Mouse (Mus musculus): ENCODE measurements around the gene Slc22a20. TPM values are rescaled to one million over a fixed set of nuclear protein-coding genes. Genes with fewer than 3 reads are reported as not detected.
A peak's percentile ranks its signal among the peaks of the same experiment; 100 is the strongest.

Slc22a20 gene
- polyA plus RNA-seq, 1 experiment from 2014 or later, result not detected

DNA sequence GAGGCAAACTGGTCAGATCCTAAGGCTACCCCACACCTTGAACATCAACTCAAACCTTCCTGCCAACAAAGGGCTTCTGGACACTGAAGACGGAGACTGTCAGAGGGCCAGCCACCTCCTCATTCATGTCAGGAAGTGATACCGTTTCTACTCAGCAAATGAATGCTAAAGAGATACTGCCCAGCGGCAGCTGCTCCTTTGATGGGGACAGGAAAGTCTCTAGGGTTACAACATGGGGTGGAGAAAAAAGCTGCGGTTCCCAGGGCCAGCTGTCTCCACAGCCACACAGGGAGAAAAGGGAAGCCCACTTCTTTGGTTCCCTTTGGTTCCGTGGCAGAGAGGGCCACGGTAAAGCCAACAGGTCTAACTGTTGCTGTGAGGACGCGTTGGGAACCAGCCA lies 41.8 kb downstream of the Slc22a20 start:
- WGBS, result 74% methylated on average over 8 of the region's 8 CpGs
- no peak for ATAC-seq
- Histone ChIP-seq H3K4me2 (replicated peaks) (no peak overlapping the region), H3K9me3 (no peaks in the 10 kb centered on the region), H3K36me3 (peaks cover 43% of the 10 kb centered on the region), H3K27ac (no peak overlapping the region), H3K9ac (replicated peaks) (no peak overlapping the region), H3K4me1 (replicated peaks) (no peaks in the 10 kb centered on the region), H3K4me3 (replicated peaks) (no peak overlapping the region), H3K27me3 (no peaks in the 10 kb centered on the region)

DNA sequence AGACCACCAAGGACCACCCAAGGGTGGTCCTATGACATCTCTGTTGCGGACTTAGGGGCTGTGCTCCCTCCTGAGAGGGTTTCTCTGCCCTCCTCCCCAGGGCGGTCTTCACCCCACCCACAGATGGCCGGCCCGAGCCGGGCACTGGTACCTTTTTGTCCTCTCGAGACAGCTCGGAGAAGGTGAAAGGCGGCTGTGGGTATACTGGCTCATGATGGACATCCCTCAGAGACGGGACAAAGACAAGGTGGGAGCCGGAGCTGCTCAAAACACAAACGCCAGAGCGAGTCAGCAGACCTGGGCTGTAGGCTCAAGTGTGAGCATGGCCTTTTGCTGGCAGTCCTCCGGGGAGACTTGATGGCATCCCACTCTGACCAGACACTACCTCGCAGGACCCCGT lies 42.5 kb downstream of the Slc22a20 start:
- peaks cover 36% of the 10 kb centered on the region for H3K36me3 ChIP-seq
- peaks cover 2% of the 10 kb centered on the region; the same call in 1 of the 2 replicates for H3K4me1 ChIP-seq (replicated peaks)
- no peak for ATAC-seq
- H3K4me3 ChIP-seq (replicated peaks), result no peak overlapping the region
- H3K27ac ChIP-seq, result no peak overlapping the region
- WGBS, result 93% methylated on average over 15 of the region's 15 CpGs
- no peaks in the 10 kb centered on the region for H3K27me3 ChIP-seq
- H3K4me2 ChIP-seq (replicated peaks), result no peak overlapping the region
- no peaks in the 10 kb centered on the region for H3K9me3 ChIP-seq
- H3K9ac ChIP-seq (replicated peaks), result no peak overlapping the region

DNA sequence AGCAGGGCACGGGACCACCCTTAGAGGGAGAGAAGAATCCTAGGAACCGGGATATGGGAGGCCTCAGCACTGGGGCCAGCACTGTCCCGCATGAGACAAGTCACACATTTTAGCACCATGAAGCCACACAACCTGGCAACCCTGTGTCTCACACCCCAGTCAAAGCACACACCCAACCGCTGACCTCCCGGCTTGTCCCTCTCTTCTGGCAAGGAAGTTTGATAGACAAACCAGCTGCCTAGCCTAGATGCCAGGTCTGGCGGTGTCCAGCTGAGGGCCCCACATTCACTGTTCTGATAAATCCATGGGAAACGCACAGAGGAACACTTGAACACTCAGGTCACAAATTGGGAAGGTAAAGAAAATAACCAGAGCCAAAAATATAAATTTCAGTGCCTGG lies 43.4 kb downstream of the Slc22a20 start:
- 94% methylated on average over 7 of the region's 7 CpGs for WGBS
- Histone ChIP-seq H3K36me3 (peaks cover 34% of the 10 kb centered on the region), H3K4me3 (replicated peaks) (no peak overlapping the region), H3K9me3 (no peaks in the 10 kb centered on the region), H3K27me3 (no peaks in the 10 kb centered on the region), H3K4me1 (replicated peaks) (peaks cover 10% of the 10 kb centered on the region), H3K4me2 (replicated peaks) (no peak overlapping the region), H3K27ac (no peak overlapping the region), H3K9ac (replicated peaks) (no peak overlapping the region)
- ATAC-seq, result no peak

DNA sequence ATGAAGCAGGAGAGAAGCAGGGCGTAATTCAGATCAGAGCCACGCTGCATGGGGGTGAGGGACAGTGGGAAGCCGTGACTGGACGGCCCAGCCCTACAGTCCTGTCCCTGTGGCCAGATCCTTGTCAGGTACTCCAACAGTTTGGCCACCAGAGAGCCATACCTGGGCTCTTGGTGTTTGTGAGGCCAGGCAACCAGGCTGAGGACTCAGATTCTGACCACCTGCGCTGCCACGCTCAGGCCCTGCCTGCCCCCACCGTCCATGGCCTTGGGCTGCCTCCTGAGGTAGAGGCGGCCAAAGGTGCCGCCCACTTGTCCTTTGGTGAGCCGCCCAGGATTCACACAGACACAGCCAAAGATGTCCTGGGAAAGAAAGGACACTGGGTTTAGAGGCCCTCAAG lies 45.3 kb downstream of the Slc22a20 start:
- no peaks in the 10 kb centered on the region for H3K9me3 ChIP-seq
- no peak overlapping the region for H3K4me3 ChIP-seq (replicated peaks)
- no peak overlapping the region for H3K27ac ChIP-seq
- no peak overlapping the region for H3K9ac ChIP-seq (replicated peaks)
- ATAC-seq, result no peak
- WGBS, result 94% methylated on average over 10 of the region's 10 CpGs
- H3K27me3 ChIP-seq, result no peaks in the 10 kb centered on the region
- H3K4me1 ChIP-seq (replicated peaks), result peaks cover 16% of the 10 kb centered on the region
- H3K36me3 ChIP-seq, result peaks cover 26% of the 10 kb centered on the region
- H3K4me2 ChIP-seq (replicated peaks), result no peak overlapping the region

DNA sequence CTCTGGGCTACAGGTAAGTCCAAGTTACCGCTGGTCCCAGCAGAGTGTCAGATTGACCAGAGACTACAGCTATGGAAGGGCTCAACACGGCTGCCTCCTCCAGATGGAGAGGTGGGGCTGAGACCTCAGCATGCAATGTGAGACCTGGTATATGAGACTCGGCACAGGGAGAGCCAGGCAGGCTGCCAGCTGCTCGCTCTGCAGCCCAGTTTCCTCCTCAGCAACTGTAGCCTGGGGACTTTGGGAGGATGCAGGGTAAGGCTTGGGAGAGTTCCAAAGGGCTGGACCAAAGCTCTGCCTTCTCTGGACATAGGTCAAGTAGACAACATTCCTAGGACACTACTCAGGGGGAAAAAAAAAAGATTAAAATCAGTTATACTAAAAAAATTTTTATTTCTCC lies 45.8 kb downstream of the Slc22a20 start:
- peaks cover 16% of the 10 kb centered on the region for H3K4me1 ChIP-seq (replicated peaks)
- no peaks in the 10 kb centered on the region for H3K27me3 ChIP-seq
- no peaks in the 10 kb centered on the region for H3K9me3 ChIP-seq
- H3K9ac ChIP-seq (replicated peaks), result no peak overlapping the region
- peaks cover 23% of the 10 kb centered on the region for H3K36me3 ChIP-seq
- WGBS, result 78% methylated on average over 4 of the region's 4 CpGs
- no peak overlapping the region for H3K27ac ChIP-seq
- no peak overlapping the region for H3K4me2 ChIP-seq (replicated peaks)
- no peak for ATAC-seq
- no peak overlapping the region for H3K4me3 ChIP-seq (replicated peaks)

DNA sequence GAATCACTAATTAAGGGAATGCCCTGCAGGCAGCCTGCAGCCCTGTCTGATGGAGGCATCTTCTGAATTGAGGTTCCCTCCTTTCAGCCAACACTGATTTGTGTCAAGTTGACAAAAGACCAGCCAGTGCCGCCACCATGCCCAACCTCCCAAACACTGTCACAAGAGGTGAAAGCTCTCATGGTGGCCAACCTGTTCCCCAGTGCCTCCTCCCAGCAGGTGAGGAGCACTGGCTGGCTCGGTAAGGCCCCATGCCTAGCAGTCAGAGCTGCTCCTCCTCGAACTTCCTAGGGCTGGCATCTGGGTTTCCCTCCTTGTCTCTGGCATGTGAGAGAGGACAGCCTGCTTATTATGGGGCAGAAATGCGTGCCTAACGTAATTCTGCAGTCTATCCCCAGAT lies 46.2 kb downstream of the Slc22a20 start:
- H3K27ac ChIP-seq, result no peak overlapping the region
- no peak overlapping the region for H3K4me3 ChIP-seq (replicated peaks)
- H3K9me3 ChIP-seq, result no peaks in the 10 kb centered on the region
- no peak overlapping the region for H3K4me2 ChIP-seq (replicated peaks)
- WGBS, result 77% methylated on average over 5 of the region's 5 CpGs
- H3K27me3 ChIP-seq, result no peaks in the 10 kb centered on the region
- H3K36me3 ChIP-seq, result peaks cover 20% of the 10 kb centered on the region
- no peak for ATAC-seq
- peaks cover 16% of the 10 kb centered on the region for H3K4me1 ChIP-seq (replicated peaks)
- H3K9ac ChIP-seq (replicated peaks), result no peak overlapping the region

DNA sequence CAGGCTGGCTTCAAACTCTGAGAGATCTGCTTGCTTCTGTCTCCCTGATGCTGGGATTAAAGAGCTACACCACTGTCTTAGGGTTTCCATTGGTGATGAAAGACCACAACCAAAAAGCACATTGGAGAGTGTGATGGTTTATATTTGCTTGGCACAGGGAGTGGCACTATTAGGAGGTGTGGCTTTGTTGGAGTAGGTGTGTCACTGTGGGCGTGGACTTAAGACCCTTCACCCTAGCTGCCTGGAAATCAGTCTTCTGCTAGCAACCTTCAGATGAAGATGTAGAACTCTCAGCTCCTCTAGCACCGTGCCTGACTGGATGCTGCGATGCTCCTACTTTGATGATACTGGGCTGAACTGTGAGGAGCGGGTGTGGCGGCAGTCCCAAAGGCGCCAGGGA lies 47.4 kb downstream of the Slc22a20 start:
- 91% methylated on average over 6 of the region's 6 CpGs for WGBS
- no peak for ATAC-seq

DNA sequence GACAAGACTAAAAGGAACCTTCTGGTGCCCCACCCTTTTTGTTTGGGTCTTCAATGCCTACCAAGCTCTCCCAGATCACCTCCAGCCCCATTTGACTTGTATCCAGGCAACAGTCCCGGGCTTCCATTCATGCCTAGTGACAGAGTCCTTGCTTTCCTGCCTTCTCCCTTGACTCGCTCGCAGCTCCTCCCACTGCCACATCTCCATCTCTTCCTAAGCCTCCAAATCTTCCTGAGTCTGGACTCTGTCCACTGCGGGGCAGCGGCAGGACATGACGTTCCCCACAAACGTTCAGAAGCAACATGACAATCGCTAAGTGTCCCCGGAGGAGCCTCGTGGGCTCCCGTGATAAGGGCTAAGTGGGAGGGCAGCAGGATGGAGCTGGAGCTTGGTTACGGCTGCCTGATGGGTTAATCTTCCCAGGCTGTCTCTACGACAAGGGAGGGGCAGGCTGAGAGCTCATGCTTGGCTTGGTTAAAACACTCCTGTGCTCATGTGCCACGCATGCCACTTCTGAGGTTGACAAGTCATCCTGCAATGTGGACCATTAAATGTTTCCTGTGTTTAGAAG lies 48.0 kb downstream of the Slc22a20 start:
- H3K9me3 ChIP-seq, result no peaks in the 10 kb centered on the region
- H3K4me2 ChIP-seq (replicated peaks), result peak overlapping the region; percentile 38
- H3K9ac ChIP-seq (replicated peaks), result 0 out of 2 replicates have a peak overlapping the region, but pooled peaks have one; percentile 24
- peak; percentile 58; the same call in 1 of the 2 replicates for ATAC-seq
- peak overlapping the region; percentile 48; the same call in 1 of the 2 replicates for H3K27ac ChIP-seq
- peaks cover 19% of the 10 kb centered on the region for H3K36me3 ChIP-seq
- no peaks in the 10 kb centered on the region for H3K27me3 ChIP-seq
- H3K4me3 ChIP-seq (replicated peaks), result no peak overlapping the region
- 15% methylated on average over 14 of the region's 14 CpGs for WGBS
- H3K4me1 ChIP-seq (replicated peaks), result peaks cover 16% of the 10 kb centered on the region

More for the DNA sequence above, 47.4 kb downstream of the Slc22a20 start:
- no peak overlapping the region for H3K4me3 ChIP-seq (replicated peaks)
- no peaks in the 10 kb centered on the region for H3K9me3 ChIP-seq
- no peak overlapping the region for H3K4me2 ChIP-seq (replicated peaks)
- no peak overlapping the region for H3K9ac ChIP-seq (replicated peaks)
- no peaks in the 10 kb centered on the region for H3K27me3 ChIP-seq
- H3K27ac ChIP-seq, result no peak overlapping the region
- peaks cover 16% of the 10 kb centered on the region for H3K4me1 ChIP-seq (replicated peaks)
- H3K36me3 ChIP-seq, result peaks cover 20% of the 10 kb centered on the region

DNA sequence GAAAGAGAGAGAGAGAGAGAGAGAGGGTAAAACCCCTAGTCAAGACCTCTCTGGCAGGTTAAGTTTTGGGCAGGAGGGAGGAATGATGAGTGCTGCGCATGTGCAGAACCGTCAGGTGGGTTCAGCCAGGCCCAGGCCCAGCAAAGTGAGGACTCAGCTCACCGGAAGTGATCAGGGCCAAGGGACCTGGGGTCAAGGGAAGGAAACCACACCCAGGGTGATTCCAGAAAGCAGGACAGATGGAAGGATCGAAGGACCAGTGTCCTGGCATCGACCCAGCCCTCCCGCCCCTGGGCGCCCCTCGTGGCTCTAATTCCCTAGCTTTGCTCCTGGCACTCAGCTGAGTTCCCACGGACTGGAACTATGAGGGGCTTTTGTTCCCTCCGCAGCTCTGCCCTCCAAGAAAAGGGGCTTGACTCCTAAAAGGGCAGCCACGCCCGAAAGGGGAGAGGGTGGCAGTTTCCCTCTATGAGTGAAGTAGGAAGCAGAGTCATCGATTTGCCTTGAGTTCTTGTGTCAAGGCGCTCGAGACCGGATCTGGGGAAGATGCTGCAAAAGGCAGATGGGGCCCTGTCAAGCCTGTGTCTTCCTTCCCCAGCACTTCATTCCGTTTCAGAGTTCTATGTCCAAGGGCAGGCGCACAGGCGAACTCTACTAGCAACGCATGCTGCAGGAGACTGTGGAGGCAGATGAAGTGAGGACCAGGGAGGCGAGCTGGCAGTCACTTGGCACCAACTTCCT lies 48.7 kb downstream of the Slc22a20 start:
- no peak overlapping the region for H3K9ac ChIP-seq (replicated peaks)
- peak overlapping the region; percentile 38; the same call in 1 of the 2 replicates for H3K4me2 ChIP-seq (replicated peaks)
- 65% methylated on average over 21 of the region's 21 CpGs for WGBS
- H3K4me1 ChIP-seq (replicated peaks), result peaks cover 16% of the 10 kb centered on the region
- peak overlapping the region; percentile 48; the same call in 1 of the 2 replicates for H3K27ac ChIP-seq
- peaks cover 14% of the 10 kb centered on the region; the same call in 1 of the 2 replicates for H3K36me3 ChIP-seq
- H3K27me3 ChIP-seq, result no peaks in the 10 kb centered on the region
- H3K4me3 ChIP-seq (replicated peaks), result no peak overlapping the region
- H3K9me3 ChIP-seq, result no peaks in the 10 kb centered on the region
- no peak for ATAC-seq

DNA sequence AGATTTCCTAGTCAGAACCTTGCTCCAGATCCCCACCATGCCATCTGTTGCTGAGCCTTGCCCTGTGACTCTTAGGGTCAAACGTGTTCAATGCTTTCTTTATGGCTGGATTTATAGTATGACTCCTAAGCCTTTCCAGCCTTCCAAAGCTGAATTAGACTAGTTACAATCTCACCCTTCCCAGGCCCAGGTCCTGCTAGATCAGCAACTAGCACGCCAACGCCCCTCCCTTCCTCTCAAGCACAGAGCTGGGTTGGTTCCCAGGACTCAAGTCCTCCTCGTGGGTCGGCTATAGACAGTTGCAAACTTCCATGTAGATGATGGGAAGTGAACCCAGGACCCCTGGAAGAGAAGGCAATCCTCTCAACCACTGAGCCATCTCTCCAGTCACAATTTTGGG lies 50.3 kb downstream of the Slc22a20 start:
- Histone ChIP-seq H3K9ac (replicated peaks) (no peak overlapping the region), H3K27ac (no peak overlapping the region), H3K4me1 (replicated peaks) (peaks cover 16% of the 10 kb centered on the region), H3K27me3 (no peaks in the 10 kb centered on the region), H3K4me2 (replicated peaks) (no peak overlapping the region), H3K36me3 (peaks cover 2% of the 10 kb centered on the region; the same call in 1 of the 2 replicates), H3K9me3 (no peaks in the 10 kb centered on the region), H3K4me3 (replicated peaks) (no peak overlapping the region)
- no peak for ATAC-seq
- WGBS, result 89% methylated on average over 5 of the region's 5 CpGs

DNA sequence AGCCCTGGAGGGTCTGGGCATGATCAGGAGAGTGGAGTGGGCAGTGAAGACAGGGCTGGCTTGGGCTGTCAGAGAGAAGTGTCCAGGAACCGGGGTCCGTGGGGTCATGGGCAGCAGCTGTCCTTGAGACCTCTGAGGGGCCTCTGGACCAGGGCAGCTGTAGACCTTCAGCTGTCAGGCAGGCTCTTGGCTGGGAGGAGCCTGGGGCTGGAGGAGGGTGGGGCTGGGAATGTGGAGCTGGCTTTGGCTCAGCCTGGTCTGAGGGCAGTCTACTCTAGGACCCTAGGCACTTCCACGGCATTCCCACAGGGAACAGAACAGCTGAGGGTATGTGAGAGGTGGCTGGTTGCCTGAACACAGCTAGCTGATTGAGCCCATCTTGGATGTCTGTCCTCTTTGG lies 50.7 kb downstream of the Slc22a20 start:
- 78% methylated on average over 3 of the region's 3 CpGs for WGBS
- ATAC-seq, result no peak
- H3K4me1 ChIP-seq (replicated peaks), result peaks cover 16% of the 10 kb centered on the region

DNA sequence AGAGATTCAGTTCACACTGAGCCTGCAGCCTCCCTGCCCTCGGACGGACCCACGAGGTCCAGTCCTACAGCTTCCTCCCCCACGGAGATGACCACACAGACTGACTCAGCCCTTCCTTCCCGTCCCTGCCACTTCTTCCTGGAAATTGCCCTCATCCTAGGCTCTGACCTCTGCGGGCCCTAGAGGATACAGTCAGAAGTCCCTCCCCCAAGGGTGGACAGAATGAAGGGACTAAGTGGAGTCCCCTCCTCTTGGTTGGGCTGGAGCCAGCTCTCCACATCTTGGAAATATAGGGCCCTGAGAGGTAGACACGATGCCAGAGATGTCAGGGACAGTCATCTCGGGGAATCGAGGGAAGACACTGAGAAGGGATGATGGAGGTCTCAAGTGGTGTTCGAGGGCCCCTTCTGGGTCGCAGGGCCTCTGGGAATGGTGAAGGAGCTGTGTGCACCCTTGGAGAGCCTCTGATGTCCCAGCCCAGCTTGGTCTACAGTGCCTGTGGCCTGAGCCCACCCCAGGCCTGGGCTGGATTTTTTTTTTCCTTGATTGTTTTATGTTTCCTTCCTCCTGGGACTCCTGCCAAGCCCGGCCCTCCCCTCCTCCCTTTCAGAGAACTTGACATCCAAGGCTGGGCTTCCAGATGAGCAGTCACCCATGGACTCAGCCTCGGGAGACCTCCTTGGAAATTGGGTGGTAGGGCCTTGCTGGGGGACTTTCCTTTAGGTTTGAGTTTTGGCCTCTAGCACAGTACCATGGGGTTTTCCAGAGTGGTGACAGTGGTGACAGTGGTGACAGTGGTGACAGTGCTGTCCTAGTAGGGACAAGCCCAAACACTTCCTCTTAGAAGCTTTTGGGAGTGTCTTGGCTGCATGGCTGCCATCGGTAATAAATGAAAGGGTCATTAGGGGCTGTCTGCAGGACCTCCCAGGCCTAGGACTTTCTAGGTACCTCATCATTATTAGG lies 56.0 kb downstream of the Slc22a20 start:
- Histone ChIP-seq H3K27ac (no peak overlapping the region), H3K9me3 (no peaks in the 10 kb centered on the region), H3K36me3 (no peaks in the 10 kb centered on the region), H3K4me2 (replicated peaks) (no peak overlapping the region), H3K4me3 (replicated peaks) (no peak overlapping the region), H3K4me1 (replicated peaks) (peaks cover 13% of the 10 kb centered on the region), H3K27me3 (peaks cover 14% of the 10 kb centered on the region), H3K9ac (replicated peaks) (no peak overlapping the region)
- 79% methylated on average over 14 of the region's 14 CpGs for WGBS
- no peak for ATAC-seq

More for the DNA sequence above, 50.7 kb downstream of the Slc22a20 start:
- Histone ChIP-seq H3K4me2 (replicated peaks) (no peak overlapping the region), H3K9ac (replicated peaks) (no peak overlapping the region), H3K27me3 (no peaks in the 10 kb centered on the region), H3K4me3 (replicated peaks) (no peak overlapping the region), H3K36me3 (no peaks in the 10 kb centered on the region; the same call in 1 of the 2 replicates), H3K27ac (no peak overlapping the region), H3K9me3 (no peaks in the 10 kb centered on the region)
